Mouse (Mus musculus) liver, embryonic 16.5 days (tissue): ENCODE data around the gene Rnf215. TPM values are rescaled to one million over a fixed set of nuclear protein-coding genes. Genes with fewer than 3 reads are reported as not detected.
A peak's percentile ranks its signal among the peaks of the same experiment; 100 is the strongest.
"Not testable (repeated sequence)": the region's sequence is repeated elsewhere in the genome, so short reads cannot be mapped to it uniquely, and the experiment has no call there.

Experiments used
- ATAC-seq: fragments of 200-750 bp; cut with Nextera tagmentation; 2 replicates; pipeline ENCODE4 v1.8.0; 2017; ENCODE audit warnings: low read depth, mild to moderate bottlenecking, moderate number of reproducible peaks, moderate library complexity
- H3K27ac ChIP-seq: fragments of 300-500 bp; sonication (generic); 2 replicates; pipeline ENCODE4 v1.5.1; 2014; ENCODE audit warnings: mild to moderate bottlenecking, low read length
- H3K27me3 ChIP-seq: fragments of 300-500 bp; sonication (generic); 2 replicates; pipeline ENCODE4 v1.6.1; 2014; ENCODE audit warnings: low read depth, low read length, mixed read lengths; ENCODE audit not compliant: control insufficient read depth, insufficient read depth
- H3K36me3 ChIP-seq: fragments of 300-500 bp; sonication (generic); 2 replicates; pipeline ENCODE4 v1.6.1; 2014; ENCODE audit warnings: mild to moderate bottlenecking; ENCODE audit not compliant: control insufficient read depth, insufficient read depth
- H3K4me1 ChIP-seq: fragments of 300-500 bp; sonication (generic); 2 replicates; pipeline ENCODE4 v1.6.1; 2014; ENCODE audit warnings: low read depth, low read length, mixed read lengths; ENCODE audit not compliant: control insufficient read depth
- H3K4me2 ChIP-seq: fragments of 300-500 bp; sonication (generic); 2 replicates; pipeline ENCODE4 v1.6.1; 2014; ENCODE audit warnings: low read depth, low read length, mixed read lengths
- H3K4me3 ChIP-seq: fragments of 300-500 bp; sonication (generic); 2 replicates; pipeline ENCODE4 v1.5.1; 2014; ENCODE audit warnings: low read depth, mild to moderate bottlenecking, low read length
- H3K9ac ChIP-seq: fragments of 300-500 bp; sonication (generic); 2 replicates; pipeline ENCODE4 v1.6.1; 2014; ENCODE audit warnings: low read depth, low read length
- H3K9me3 ChIP-seq: fragments of 300-500 bp; sonication (generic); replicated peaks from 2 replicates; pipeline ENCODE4 v1.6.1; 2016; ENCODE audit warnings: low read length; ENCODE audit not compliant: control insufficient read depth
- WGBS: fragments of 180-500 bp; shearing (Covaris S2); extraction: QIAGEN DNeasy Blood & Tissue Kit; methylation state at CpG from one replicate; pipeline ENCODE4 v1.1.7; 2014; ENCODE audit not compliant: insufficient replicate concordance; 5-methylcytosine and 5-hydroxymethylcytosine counted together
- polyA plus RNA-seq: library from polyadenylated mRNA; unstranded; fragments of >200 nt; fragmentation: Nextera tagmentation; extraction: Ambion mirVana; gene quantifications from 2 replicates; pipeline ENCODE4 v1.2.1, GENCODE M21; 2015

Rnf215 gene
- polyA plus RNA-seq, 1 experiment from 2014 or later = 5.0 TPM

GRCm38 (mm10) chr11:4174586-4174985 lies 39.6 kb downstream of the Rnf215 start:
- H3K4me1 ChIP-seq = no peaks in the 10 kb centered on the region
- 91% methylated on average over 5 of the region's 5 CpGs for WGBS
- peaks cover 89% of the 10 kb centered on the region for H3K36me3 ChIP-seq
- no peak overlapping the region for H3K27ac ChIP-seq
- H3K4me2 ChIP-seq = no peak overlapping the region
- no peaks in the 10 kb centered on the region for H3K27me3 ChIP-seq
- H3K9me3 ChIP-seq = no peaks in the 10 kb centered on the region
- ATAC-seq = no peak
- no peak overlapping the region for H3K4me3 ChIP-seq
- no peak overlapping the region for H3K9ac ChIP-seq

DNA sequence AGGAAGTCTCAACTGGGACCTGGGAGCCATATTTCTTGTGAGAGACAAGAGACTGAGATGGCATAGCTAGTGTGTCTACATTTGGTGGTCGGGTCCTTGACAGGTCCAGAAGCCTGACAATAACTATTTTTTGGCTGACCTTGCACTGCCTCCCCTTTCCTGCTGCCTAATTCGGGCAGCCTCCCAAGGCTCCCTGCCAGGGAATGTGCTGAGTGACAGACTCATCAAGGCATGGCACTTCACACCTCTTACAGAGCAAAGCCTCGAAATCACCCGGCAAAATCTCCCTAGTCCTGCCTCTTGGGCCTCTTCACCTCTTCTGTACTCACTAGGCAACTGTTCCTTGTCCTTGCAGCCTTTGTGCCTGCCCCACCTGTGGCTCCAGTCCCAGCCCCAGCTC lies 42.7 kb downstream of the Rnf215 start:
- no peaks in the 10 kb centered on the region for H3K4me1 ChIP-seq
- H3K27ac ChIP-seq = no peak overlapping the region
- 82% methylated on average over 4 of the region's 4 CpGs for WGBS
- H3K9ac ChIP-seq = no peak overlapping the region
- no peaks in the 10 kb centered on the region for H3K27me3 ChIP-seq
- H3K4me3 ChIP-seq = no peak overlapping the region
- H3K9me3 ChIP-seq = no peaks in the 10 kb centered on the region
- H3K4me2 ChIP-seq = no peak overlapping the region
- peaks cover 90% of the 10 kb centered on the region for H3K36me3 ChIP-seq
- no peak for ATAC-seq

- Histone ChIP-seq H3K36me3 (peaks cover 48% of the 10 kb centered on the region), H3K4me3 (no peak overlapping the region), H3K9ac (no peak overlapping the region), H3K4me1 (peaks cover 3% of the 10 kb centered on the region), H3K27ac (no peak overlapping the region), H3K9me3 (no peaks in the 10 kb centered on the region), H3K4me2 (no peak overlapping the region), H3K27me3 (no peaks in the 10 kb centered on the region)
- WGBS = 29% methylated on average over 1 of the region's 1 CpGs
- no peak for ATAC-seq
These were observed 47.1 kb downstream of the Rnf215 start for GRCm38 (mm10) chr11:4182061-4182460.

DNA sequence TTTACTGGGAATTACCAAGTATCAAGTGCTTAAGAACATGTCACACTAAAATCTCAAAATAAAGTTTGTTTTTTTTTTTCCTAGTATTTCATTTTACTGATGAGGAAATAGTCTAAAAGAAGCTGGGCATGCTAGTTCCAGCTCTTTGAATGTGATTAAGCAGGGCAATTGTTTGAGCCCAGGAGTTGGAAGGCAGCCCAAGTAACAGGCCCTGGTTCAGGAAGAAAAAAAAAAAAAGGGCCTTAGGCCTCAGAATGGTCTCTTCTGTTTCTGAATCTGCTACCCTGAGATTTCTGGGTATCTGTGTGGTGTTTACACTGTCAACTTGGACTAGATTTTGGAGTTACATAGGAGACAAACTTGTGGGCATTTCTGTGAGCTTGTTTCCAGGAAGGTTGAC lies 48.5 kb downstream of the Rnf215 start:
- Histone ChIP-seq H3K4me1 (peaks cover 16% of the 10 kb centered on the region), H3K9me3 (no peaks in the 10 kb centered on the region), H3K9ac (no peak overlapping the region), H3K4me2 (no peak overlapping the region), H3K27me3 (no peaks in the 10 kb centered on the region), H3K27ac (no peak overlapping the region), H3K4me3 (no peak overlapping the region), H3K36me3 (peaks cover 34% of the 10 kb centered on the region)
- ATAC-seq = no peak

DNA sequence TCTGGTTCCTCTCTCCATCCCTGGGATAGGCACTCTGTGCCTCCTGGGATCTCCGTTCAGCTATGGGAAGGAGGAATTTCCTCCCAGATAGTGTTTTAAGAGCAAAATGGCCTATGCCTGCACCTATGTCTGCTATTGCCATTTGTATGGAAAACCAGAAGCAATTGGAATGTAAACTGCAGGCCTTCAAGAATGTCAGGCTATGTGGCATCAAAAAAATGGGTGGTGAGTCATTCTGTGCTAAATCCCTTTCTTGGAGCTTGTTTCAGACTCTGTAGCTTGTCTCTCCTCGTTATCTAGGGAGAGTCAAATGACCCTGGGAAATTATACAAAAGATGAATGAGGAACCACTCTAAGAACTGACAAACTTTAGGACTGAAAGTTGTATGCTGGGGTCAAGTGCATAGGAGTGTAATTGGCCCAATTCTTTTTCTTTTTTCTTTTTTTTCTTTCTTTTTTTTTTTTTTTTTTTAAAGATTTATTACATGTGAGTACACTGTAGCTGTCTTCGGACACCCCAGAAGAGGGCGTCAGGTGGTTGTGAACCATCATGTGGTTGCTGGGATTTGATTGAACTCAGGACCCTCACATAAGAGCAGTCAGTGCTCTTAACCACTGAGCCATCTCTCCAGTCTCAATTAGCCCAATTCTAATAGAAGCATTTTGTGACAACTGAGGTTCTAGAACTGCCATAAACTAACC lies 49.4 kb downstream of the Rnf215 start:
- Histone ChIP-seq H3K4me1 (peaks cover 20% of the 10 kb centered on the region), H3K9me3 (no peaks in the 10 kb centered on the region), H3K27me3 (no peaks in the 10 kb centered on the region), H3K4me3 (no peak overlapping the region), H3K9ac (no peak overlapping the region), H3K36me3 (peaks cover 26% of the 10 kb centered on the region), H3K4me2 (no peak overlapping the region), H3K27ac (no peak overlapping the region)
- no peak for ATAC-seq
- 54% methylated on average over 4 of the region's 4 CpGs for WGBS

DNA sequence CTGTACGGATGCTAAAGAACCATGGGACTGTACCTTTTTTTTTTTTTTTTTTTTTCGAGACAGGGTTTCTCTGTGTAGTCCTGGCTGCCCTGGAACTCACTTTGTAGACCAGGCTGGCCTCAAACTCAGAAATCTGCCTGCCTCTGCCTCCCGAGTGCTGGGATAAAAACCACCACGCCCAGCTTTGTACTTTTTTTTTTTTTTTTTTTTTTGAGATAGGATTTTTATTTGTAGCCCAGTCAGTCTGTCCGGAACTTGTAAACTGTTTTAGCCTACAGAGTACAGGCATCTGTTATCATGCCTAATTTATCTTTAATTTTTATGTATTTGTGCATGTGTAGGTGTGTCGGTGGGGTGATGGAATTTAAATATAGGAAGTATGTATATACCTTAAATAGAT lies 50.5 kb downstream of the Rnf215 start:
- not testable (repeated sequence) for H3K27ac ChIP-seq, H3K27me3 ChIP-seq, ATAC-seq, H3K4me3 ChIP-seq, H3K9me3 ChIP-seq, H3K9ac ChIP-seq, H3K4me2 ChIP-seq
- Histone ChIP-seq H3K36me3 (peaks cover 15% of the 10 kb centered on the region), H3K4me1 (peaks cover 23% of the 10 kb centered on the region)
- 70% methylated on average over 6 of the region's 6 CpGs for WGBS

- Histone ChIP-seq H3K9ac (peak within 1 kb of the TSS; percentile 93), H3K4me3 (peak within 1 kb of the TSS; percentile 86), H3K27ac (peak within 1 kb of the TSS; percentile 57; the same call in 1 of the 2 replicates), H3K4me1 (peaks cover 25% of the 10 kb centered on the region), H3K9me3 (no peaks in the 10 kb centered on the region), H3K36me3 (peaks cover 3% of the 10 kb centered on the region), H3K27me3 (no peaks in the 10 kb centered on the region), H3K4me2 (peak within 1 kb of the TSS; percentile 98)
- peak; percentile 100 for ATAC-seq
- WGBS = under 1% methylated on average over 71 of the region's 71 CpGs
These were observed 51.7 kb downstream of the Rnf215 start, which contains the start of gene Tbc1d10a for GRCm38 (mm10) chr11:4186486-4187317. Gene Tbc1d10a, plus strand, starts transcription at chr11:4186789.

GRCm38 (mm10) chr11:4187318-4187700 lies 52.3 kb downstream of the Rnf215 start:
- Histone ChIP-seq H3K9ac (peak overlapping the region; percentile 93), H3K27me3 (no peaks in the 10 kb centered on the region), H3K4me2 (peak overlapping the region; percentile 98), H3K4me3 (peak overlapping the region; percentile 86), H3K36me3 (no peaks in the 10 kb centered on the region; the same call in 1 of the 2 replicates), H3K9me3 (no peaks in the 10 kb centered on the region), H3K4me1 (peaks cover 25% of the 10 kb centered on the region), H3K27ac (no peak overlapping the region)
- no peak for ATAC-seq
- WGBS = 18% methylated on average over 9 of the region's 9 CpGs

DNA sequence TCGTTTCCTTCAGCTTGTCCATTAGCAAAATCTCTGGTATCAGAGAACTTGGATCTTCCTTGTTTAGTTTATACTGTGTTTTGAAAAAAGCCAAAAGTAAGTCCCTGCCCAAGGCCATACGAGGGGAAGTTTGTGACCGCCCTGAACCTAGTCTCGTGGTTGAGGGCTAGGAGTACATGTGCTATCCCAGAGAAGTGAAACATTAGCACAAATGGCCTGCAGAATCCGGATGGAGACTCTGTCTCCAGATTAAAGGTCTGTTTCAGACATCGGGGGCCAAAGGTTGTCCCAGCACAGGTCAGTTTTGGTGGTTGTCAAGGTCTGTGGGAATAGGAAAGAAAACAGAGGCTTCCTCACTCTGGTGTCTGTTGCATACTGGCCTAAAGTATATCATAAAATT lies 54.2 kb downstream of the Rnf215 start:
- Histone ChIP-seq H3K9me3 (no peaks in the 10 kb centered on the region), H3K36me3 (no peaks in the 10 kb centered on the region), H3K9ac (no peak overlapping the region), H3K4me3 (no peak overlapping the region), H3K27ac (peak overlapping the region; percentile 4; the same call in 1 of the 2 replicates), H3K27me3 (no peaks in the 10 kb centered on the region), H3K4me1 (peaks cover 25% of the 10 kb centered on the region), H3K4me2 (no peak overlapping the region)
- no peak for ATAC-seq
- 64% methylated on average over 6 of the region's 6 CpGs for WGBS
